Mouse (Mus musculus) liver, adult 2 months (tissue): ENCODE measurements at regions not wholly inside any gene's neighbourhood (a gene's known extent, or its start where the extent isn't known, plus 50 kb on each side); places are given as distances from the start of the nearest gene placed in this dataset.

Experiments
- DNase-seq: peaks from one replicate; pipeline ENCODE4 v3.0.0-alpha.2; 2011; ENCODE audit warnings: low read depth, low spot score; ENCODE audit errors: extremely low read depth
- H3K27ac ChIP-seq: fragments of 200-500 bp; replicated peaks from 2 replicates; pipeline ENCODE4 v1.5.1; 2012; ENCODE audit warnings: low read depth, mild to moderate bottlenecking, control low read depth, inconsistent platforms, low read length; ENCODE audit not compliant: insufficient read depth
- H3K27me3 ChIP-seq: fragments of 200-500 bp; 2 replicates; pipeline ENCODE4 v1.6.1; 2012; ENCODE audit warnings: mild to moderate bottlenecking, moderate library complexity, low read length, inconsistent platforms; ENCODE audit not compliant: control insufficient read depth, insufficient read depth
- H3K36me3 ChIP-seq: fragments of 200-500 bp; 2 replicates; pipeline ENCODE4 v1.6.1; 2012; ENCODE audit warnings: low read length, inconsistent platforms; ENCODE audit not compliant: control insufficient read depth, insufficient read depth
- H3K4me1 ChIP-seq: fragments of 200-500 bp; 2 replicates; pipeline ENCODE4 v1.6.1; 2011; ENCODE audit warnings: low read length; ENCODE audit not compliant: control insufficient read depth, insufficient read depth
- H3K4me3 ChIP-seq: fragments of 200-500 bp; 2 replicates; pipeline ENCODE4 v1.5.1; 2011; ENCODE audit warnings: low read depth, mild to moderate bottlenecking, control low read depth, low read length, moderate library complexity; ENCODE audit not compliant: insufficient read depth
- H3K79me2 ChIP-seq: fragments of 200-500 bp; 2 replicates; pipeline ENCODE4 v1.6.1; 2012; ENCODE audit warnings: inconsistent platforms, mild to moderate bottlenecking, low read length, moderate library complexity; ENCODE audit not compliant: control insufficient read depth, insufficient read depth
- H3K9ac ChIP-seq: fragments of 200-500 bp; 2 replicates; pipeline ENCODE4 v1.6.1; 2012; ENCODE audit warnings: low read depth, mild to moderate bottlenecking, control low read depth, inconsistent platforms, low read length
- CTCF ChIP-seq: fragments of 200-500 bp; IDR thresholded peaks from 2 replicates; pipeline ENCODE4 v1.5.1; 2011; ENCODE audit warnings: low read depth, low read length, control low read depth
- POLR2A ChIP-seq: fragments of 200-500 bp; IDR thresholded peaks from 2 replicates; pipeline ENCODE4 v1.6.1; 2011; ENCODE audit warnings: low read length, control low read depth; ENCODE audit not compliant: insufficient read depth; ENCODE audit errors: extremely low read depth
- WGBS: fragments of 180-500 bp; shearing (Covaris S2); methylation state at CpG from one replicate; pipeline ENCODE4 v1.1.7; 2018; 5-methylcytosine and 5-hydroxymethylcytosine counted together

DNA sequence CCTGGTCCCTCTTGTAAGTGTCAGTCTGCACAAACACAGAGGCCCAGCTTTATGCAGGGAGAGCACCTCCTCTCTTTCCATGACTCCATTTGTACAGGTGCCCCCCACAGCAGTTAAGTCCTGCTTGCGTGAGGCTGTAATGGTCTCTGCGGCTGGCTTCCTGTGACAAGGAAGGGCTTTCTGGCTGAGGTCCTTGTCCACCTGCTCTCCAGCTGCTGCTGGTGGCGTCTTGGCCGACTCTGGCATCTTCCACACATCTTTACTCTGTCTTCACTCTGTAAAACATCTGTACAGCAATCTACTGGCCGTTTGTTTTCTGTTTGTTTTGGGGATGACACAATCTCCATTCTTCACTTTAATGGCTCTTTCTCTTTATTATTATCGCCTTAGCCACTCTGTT is 60.8 kb downstream of the Rpusd4 start:
- 64% methylated on average over 6 of the region's 6 CpGs for WGBS
- TF ChIP-seq CTCF (no peak), POLR2A (no peak)
- no peaks in the 10 kb centered on the region for H3K79me2 ChIP-seq

DNA sequence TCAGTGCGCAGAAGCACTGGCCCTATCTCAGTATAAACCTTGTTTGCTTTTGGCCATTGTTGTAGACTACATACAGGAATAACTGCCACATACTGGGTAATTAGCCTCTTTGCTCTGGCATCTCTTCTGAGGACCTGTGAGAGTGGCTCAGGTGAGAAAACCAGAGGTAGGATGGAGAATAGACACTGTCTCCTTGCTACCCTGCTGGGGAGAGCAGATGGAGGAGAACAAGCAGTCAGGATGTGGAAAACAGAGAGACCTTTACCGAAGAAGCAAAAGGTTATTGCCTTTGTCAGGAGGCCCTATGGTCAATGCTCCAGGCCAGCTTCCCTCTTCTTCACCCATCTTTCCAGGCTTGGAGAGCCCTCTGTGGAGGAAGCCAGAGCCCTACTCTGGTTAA is 62.7 kb downstream of the Rpusd4 start:
- Histone ChIP-seq H3K27ac (no peak overlapping the region), H3K4me3 (no peak overlapping the region), H3K27me3 (no peaks in the 10 kb centered on the region), H3K4me1 (no peaks in the 10 kb centered on the region), H3K36me3 (no peaks in the 10 kb centered on the region), H3K79me2 (no peaks in the 10 kb centered on the region), H3K9ac (no peak overlapping the region)
- DNase-seq: no peak
- TF ChIP-seq CTCF: no peak
- no peak for TF ChIP-seq POLR2A
- 93% methylated on average over 2 of the region's 2 CpGs for WGBS

More for the DNA sequence above, 60.8 kb downstream of the Rpusd4 start:
- no peak for DNase-seq
- H3K36me3 ChIP-seq: no peaks in the 10 kb centered on the region
- H3K4me1 ChIP-seq: no peaks in the 10 kb centered on the region
- no peaks in the 10 kb centered on the region for H3K27me3 ChIP-seq
- no peak overlapping the region for H3K27ac ChIP-seq
- H3K9ac ChIP-seq: no peak overlapping the region
- no peak overlapping the region for H3K4me3 ChIP-seq

DNA sequence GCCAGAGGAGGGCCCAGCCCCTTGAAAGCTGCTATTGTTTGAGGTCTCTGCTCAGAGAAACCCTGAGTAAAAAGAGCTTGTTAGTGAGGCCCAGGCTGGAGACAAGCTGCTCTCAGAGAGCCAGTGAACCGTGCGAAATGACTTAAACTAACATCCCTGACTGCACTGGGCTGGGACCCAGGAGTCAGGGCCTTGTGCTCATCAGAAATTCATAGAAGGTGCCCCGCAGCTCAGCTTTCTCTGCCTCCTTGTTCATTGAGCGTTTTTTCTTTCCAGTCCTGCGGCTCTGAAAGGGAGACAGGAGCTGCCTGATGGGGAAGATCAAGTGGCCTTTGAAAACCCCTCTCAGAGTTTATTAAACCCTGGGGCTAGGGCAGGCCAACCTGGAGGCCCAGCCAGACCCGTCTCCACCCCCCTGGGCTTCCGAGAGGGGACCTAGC is 63.6 kb downstream of the Rpusd4 start:
- WGBS: 79% methylated on average over 7 of the region's 7 CpGs
- H3K4me1 ChIP-seq: no peaks in the 10 kb centered on the region
- H3K36me3 ChIP-seq: no peaks in the 10 kb centered on the region
- H3K27me3 ChIP-seq: no peaks in the 10 kb centered on the region
- no peak for TF ChIP-seq POLR2A
- no peak for TF ChIP-seq CTCF
- H3K9ac ChIP-seq: no peak overlapping the region
- no peaks in the 10 kb centered on the region for H3K79me2 ChIP-seq
- H3K27ac ChIP-seq: no peak overlapping the region
- no peak overlapping the region for H3K4me3 ChIP-seq
- no peak for DNase-seq

DNA sequence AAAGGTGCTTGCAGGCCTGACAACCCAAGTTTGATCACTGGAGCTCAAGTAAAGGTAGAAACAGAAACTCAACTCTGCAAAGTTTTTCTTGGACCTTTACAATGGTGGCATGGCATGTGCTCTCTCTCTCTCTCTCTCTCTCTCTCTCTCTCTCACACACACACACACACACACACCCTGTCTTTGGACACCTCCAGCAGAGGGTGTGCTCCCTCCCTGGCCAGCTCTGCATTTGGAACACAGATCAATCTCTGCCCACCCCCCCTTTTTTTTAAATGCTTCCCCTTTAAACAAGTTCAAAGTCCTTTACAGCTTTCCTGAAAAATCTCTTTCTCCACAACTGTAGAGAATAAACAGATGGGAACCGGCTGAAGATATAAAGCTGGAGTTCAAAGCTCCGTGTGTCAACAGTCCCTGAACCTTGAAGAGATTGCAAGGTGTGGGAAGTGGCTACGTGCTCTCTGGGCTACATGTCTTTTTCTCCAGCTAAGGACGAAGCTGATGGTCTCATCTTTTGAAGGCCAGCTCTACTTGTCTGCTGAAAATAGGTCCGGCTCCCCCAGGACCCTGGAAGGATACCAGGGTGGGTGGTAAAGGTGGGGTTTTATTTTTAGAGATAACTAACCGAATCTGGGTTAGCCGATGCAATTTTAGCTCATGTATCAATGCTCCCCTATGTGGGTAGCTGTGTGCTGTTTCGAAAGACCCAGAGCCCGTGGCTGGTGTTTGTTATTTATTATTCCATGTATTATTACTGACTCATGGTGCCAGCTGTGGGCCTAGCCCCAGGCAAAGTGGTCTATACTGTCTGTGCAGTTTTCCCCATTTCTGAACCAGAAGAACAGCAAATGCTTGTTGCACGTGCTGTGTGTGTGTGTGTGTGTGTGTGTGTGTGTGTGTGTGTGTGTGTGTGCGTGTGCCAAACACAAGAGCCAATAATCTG is 65.3 kb downstream of the Rpusd4 start:
- Histone ChIP-seq H3K4me3 (no peak overlapping the region), H3K4me1 (no peaks in the 10 kb centered on the region), H3K27me3 (no peaks in the 10 kb centered on the region), H3K79me2 (no peaks in the 10 kb centered on the region), H3K27ac (no peak overlapping the region), H3K36me3 (no peaks in the 10 kb centered on the region), H3K9ac (no peak overlapping the region)
- TF ChIP-seq CTCF (no peak), POLR2A (no peak)
- no peak for DNase-seq
- 44% methylated on average over 11 of the region's 11 CpGs for WGBS

DNA sequence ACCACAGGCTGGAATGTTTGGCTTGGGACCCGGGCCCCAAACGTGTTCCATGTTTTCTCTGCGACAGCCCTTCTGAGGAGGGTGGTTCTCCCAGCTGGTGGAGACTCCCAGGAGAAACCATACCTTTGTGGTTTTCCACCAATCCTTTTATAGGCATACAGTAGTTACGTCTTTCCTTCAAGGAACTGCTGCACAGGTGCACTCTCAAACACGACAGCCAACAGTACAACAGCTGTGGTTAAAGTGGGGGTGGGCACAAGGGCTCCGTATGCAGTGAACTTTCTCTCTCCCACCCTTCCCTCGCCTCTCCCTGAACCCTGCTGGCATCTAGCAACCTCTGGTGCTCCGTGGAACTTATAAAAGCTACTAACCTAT is 66.0 kb downstream of the Rpusd4 start:
- Histone ChIP-seq H3K79me2 (no peaks in the 10 kb centered on the region), H3K4me3 (no peak overlapping the region), H3K27ac (no peak overlapping the region), H3K9ac (no peak overlapping the region), H3K36me3 (no peaks in the 10 kb centered on the region), H3K27me3 (no peaks in the 10 kb centered on the region), H3K4me1 (no peaks in the 10 kb centered on the region)
- no peak for DNase-seq
- TF ChIP-seq CTCF (no peak), POLR2A (no peak)
- 68% methylated on average over 8 of the region's 8 CpGs for WGBS

DNA sequence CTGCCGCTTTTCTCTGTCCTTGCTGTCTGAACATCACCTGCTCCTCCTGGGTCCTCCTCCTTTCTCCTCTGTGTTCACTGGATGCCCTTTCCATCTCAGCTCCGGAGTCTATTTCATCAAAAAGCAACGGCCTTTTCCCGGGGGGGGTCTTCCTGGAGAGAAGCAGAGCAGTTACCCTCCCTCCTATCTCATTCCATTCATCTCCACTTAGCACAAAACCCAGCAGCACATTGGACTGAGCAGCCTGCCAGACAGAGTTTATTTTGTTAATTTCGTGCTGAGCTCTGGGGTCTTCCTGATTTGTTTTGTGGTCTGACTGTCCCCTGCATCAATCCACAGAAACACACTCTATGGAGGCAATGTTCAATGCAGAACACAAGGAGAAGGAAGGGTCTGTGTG is 66.9 kb downstream of the Rpusd4 start:
- Histone ChIP-seq H3K79me2 (no peaks in the 10 kb centered on the region), H3K4me1 (no peaks in the 10 kb centered on the region), H3K27ac (no peak overlapping the region), H3K4me3 (no peak overlapping the region), H3K36me3 (no peaks in the 10 kb centered on the region), H3K27me3 (no peaks in the 10 kb centered on the region), H3K9ac (no peak overlapping the region)
- TF ChIP-seq CTCF (no peak), POLR2A (no peak)
- DNase-seq: no peak
- 90% methylated on average over 5 of the region's 5 CpGs for WGBS
